Comparison of ENCODE assay signal across 8 mouse cellular contexts in genomic region chr2:112239935-112240721, GRCm38 (mm10). TPM values are rescaled to one million over a fixed set of nuclear protein-coding genes. Genes with fewer than 3 reads are reported as not detected.
DNase-seq lines count a peak whose midpoint lies in the region; ATAC-seq lines count a peak whose summit lies in the region.

No protein-coding gene starts in this region.

- H3K4me3 ChIP-seq in forebrain, embryonic 10.5 days, result peak overlapping the region; percentile 79
- H3K4me3 ChIP-seq in intestine, embryonic 15.5 days (replicated peaks), result peak overlapping the region; percentile 92

- H3K36me3 ChIP-seq in forebrain, embryonic 10.5 days (replicated peaks), result peaks cover 26% of the 10 kb centered on the region
- no peaks in the 10 kb centered on the region for H3K36me3 ChIP-seq in intestine, embryonic 15.5 days

- peak overlapping the region; percentile 72 for H3K9ac ChIP-seq in intestine, embryonic 15.5 days

- peak; percentile 38 for ATAC-seq in intestine, embryonic 15.5 days

- under 1% methylated on average over 28 of the region's 28 CpGs for WGBS in forebrain, embryonic 10.5 days
- under 1% methylated on average over 28 of the region's 28 CpGs for WGBS in intestine, embryonic 15.5 days

- peaks cover 42% of the 10 kb centered on the region for H3K4me1 ChIP-seq in forebrain, embryonic 10.5 days
- H3K4me1 ChIP-seq in intestine, embryonic 15.5 days (replicated peaks), result peaks cover 13% of the 10 kb centered on the region

- DNase-seq in layer of hippocampus, postnatal 10 days (ENCODE audit: low spot score in 2 of 2), result peak; percentile 40 to 56
- no peak for DNase-seq in layer of hippocampus, adult 9-10 months (ENCODE audit: low spot score)
- DNase-seq in adrenal gland, postnatal 25 days, result peak; percentile 15
- peak; percentile 64 for DNase-seq in forebrain, embryonic 10.5 days (ENCODE audit: extremely low spot score, low spot score)
- peak; percentile 45 for DNase-seq in lung, postnatal 36 days
- DNase-seq in retina, postnatal 7 days (ENCODE audit: low read depth, low spot score), result peak; percentile 27
- DNase-seq in adipocyte (ENCODE audit: low spot score), result no peak

- H3K4me2 ChIP-seq in intestine, embryonic 15.5 days (replicated peaks), result peak overlapping the region; percentile 96

- H3K9me3 ChIP-seq in forebrain, embryonic 10.5 days, result no peaks in the 10 kb centered on the region
- H3K9me3 ChIP-seq in intestine, embryonic 15.5 days, result no peaks in the 10 kb centered on the region

- H3K27ac ChIP-seq in forebrain, embryonic 10.5 days, result peak overlapping the region; percentile 96
- peak overlapping the region; percentile 95 for H3K27ac ChIP-seq in intestine, embryonic 15.5 days

- peaks cover 13% of the 10 kb centered on the region for H3K27me3 ChIP-seq in forebrain, embryonic 10.5 days (ENCODE audit: poor library complexity, severe bottlenecking)
- H3K27me3 ChIP-seq in intestine, embryonic 15.5 days (replicated peaks), result no peaks in the 10 kb centered on the region

RNA-seq across cellular contexts. Expression of gene Lpcat4, which starts 0.9 kb away (rescaled TPM):
- total RNA-seq in layer of hippocampus, postnatal 10 days (2021), result 10 to 100 TPM; 59.7 to 62.4 TPM
- 6.0 and 10.4 TPM in 2 replicates for total RNA-seq in adrenal gland, postnatal 25 days (2021)
- 10.8 and 14.4 TPM in 2 replicates for polyA plus RNA-seq in forebrain, embryonic 10.5 days (2016; fragmentation: Nextera tagmentation; extraction: Ambion mirVana)
- polyA plus RNA-seq in intestine, embryonic 15.5 days (2015; fragmentation: Nextera tagmentation; extraction: Ambion mirVana), result 22.8 and 23.8 TPM in 2 replicates

RNA-seq across cellular contexts. Expression of gene Nutm1, which starts 19.0 kb away (rescaled TPM):
- not detected for total RNA-seq in layer of hippocampus, postnatal 10 days (2021)
- not detected in 2 replicates for total RNA-seq in adrenal gland, postnatal 25 days (2021)
- 0.06 and 0.10 TPM in 2 replicates for polyA plus RNA-seq in forebrain, embryonic 10.5 days (2016; fragmentation: Nextera tagmentation; extraction: Ambion mirVana)
- polyA plus RNA-seq in intestine, embryonic 15.5 days (2015; fragmentation: Nextera tagmentation; extraction: Ambion mirVana), result not detected in 2 replicates

RNA-seq across cellular contexts. Expression of gene Nop10, which starts 21.6 kb away (rescaled TPM):
- total RNA-seq in layer of hippocampus, postnatal 10 days (2021), result 10 to 100 TPM; 61.9 to 80.6 TPM
- total RNA-seq in adrenal gland, postnatal 25 days (2021), result 134 and 135 TPM in 2 replicates
- polyA plus RNA-seq in forebrain, embryonic 10.5 days (2016; fragmentation: Nextera tagmentation; extraction: Ambion mirVana), result 224 TPM in 2 replicates
- 256 and 271 TPM in 2 replicates for polyA plus RNA-seq in intestine, embryonic 15.5 days (2015; fragmentation: Nextera tagmentation; extraction: Ambion mirVana)

RNA-seq across cellular contexts. Expression of gene Slc12a6, which starts 25.5 kb away (rescaled TPM):
- 10 to 100 TPM; 81.2 to 83.7 TPM for total RNA-seq in layer of hippocampus, postnatal 10 days (2021)
- total RNA-seq in adrenal gland, postnatal 25 days (2021), result 43.4 and 52.9 TPM in 2 replicates
- polyA plus RNA-seq in forebrain, embryonic 10.5 days (2016; fragmentation: Nextera tagmentation; extraction: Ambion mirVana), result 8.0 and 10.1 TPM in 2 replicates
- polyA plus RNA-seq in intestine, embryonic 15.5 days (2015; fragmentation: Nextera tagmentation; extraction: Ambion mirVana), result 13.8 TPM in 2 replicates

RNA-seq across cellular contexts. Expression of gene Gm21985, which starts 26.0 kb away (rescaled TPM):
- 1 to 10 TPM; 1.0 to 1.3 TPM for total RNA-seq in layer of hippocampus, postnatal 10 days (2021)
- total RNA-seq in adrenal gland, postnatal 25 days (2021), result not detected in 2 replicates
- not detected in 2 replicates for polyA plus RNA-seq in forebrain, embryonic 10.5 days (2016; fragmentation: Nextera tagmentation; extraction: Ambion mirVana)
- polyA plus RNA-seq in intestine, embryonic 15.5 days (2015; fragmentation: Nextera tagmentation; extraction: Ambion mirVana), result not detected in 2 replicates

Comparison
In these comparisons a context has a peak if more than half of its experiments do, and no peak if none do; other contexts are left out.
1. DNase-seq: peak in layer of hippocampus, postnatal 10 days (2 of 2), adrenal gland, postnatal 25 days (single experiment), forebrain, embryonic 10.5 days (single experiment), lung, postnatal 36 days (single experiment) and retina, postnatal 7 days (single experiment); none in layer of hippocampus, adult 9-10 months (single experiment) and adipocyte (single experiment).